Mouse (Mus musculus): ENCODE measurements around the gene 1700028J19Rik. TPM values are rescaled to one million over a fixed set of nuclear protein-coding genes. Genes with fewer than 3 reads are reported as not detected.
A peak's percentile ranks its signal among the peaks of the same experiment; 100 is the strongest.

1700028J19Rik gene
- 0.15 and 0.31 TPM in 2 replicates for total RNA-seq (2014; rRNA removed; ENCODE audit: low replicate concordance)
- polyA plus RNA-seq (2015; fragmentation: Nextera tagmentation; extraction: Ambion mirVana), result 1.2 and 1.3 TPM in 2 replicates

GRCm38 (mm10) chr7:44246055-44246983 lies at the start of gene 1700028J19Rik, which contains the start of gene 2410002F23Rik:
TSS of gene 1700028J19Rik (minus strand) at chr7:44246695.
TSS of gene 2410002F23Rik (plus strand) at chr7:44246722.
- Histone ChIP-seq H3K4me2 (ENCODE audit: low read depth, low read length) (peak within 1 kb of the TSS; percentile 88), H3K36me3 (replicated peaks; ENCODE audit: control insufficient read depth, insufficient read depth, low read length) (peaks cover 31% of the 10 kb centered on the region), H3K9ac (replicated peaks; ENCODE audit: low read depth, low read length) (peak within 1 kb of the TSS; percentile 97), H3K27me3 (ENCODE audit: control insufficient read depth, insufficient read depth, low read length) (no peaks in the 10 kb centered on the region), H3K9me3 (replicated peaks; ENCODE audit: control insufficient read depth, low read length) (no peaks in the 10 kb centered on the region), H3K4me1 (ENCODE audit: control insufficient read depth, insufficient read depth) (peaks cover 12% of the 10 kb centered on the region), H3K4me3 (ENCODE audit: low read depth, low read length) (peak within 1 kb of the TSS; percentile 72), H3K27ac (ENCODE audit: low read depth) (peak within 1 kb of the TSS; percentile 87)
- WGBS, result under 1% methylated on average over 62 of the region's 62 CpGs
- DNase-seq (ENCODE audit: low spot score) (peak; percentile 88), ATAC-seq (ENCODE audit: insufficient read depth, low read depth) (peak; percentile 91)
- TF ChIP-seq EP300 (IDR thresholded peaks at IDR 0.05; ENCODE audit: low read depth), result peak; percentile 96
- TF ChIP-seq CTCF (IDR thresholded peaks at IDR 0.05; ENCODE audit: low read depth), result no peak

- Histone ChIP-seq H3K27me3 (ENCODE audit: control insufficient read depth, insufficient read depth, low read length) (no peaks in the 10 kb centered on the region), H3K4me1 (ENCODE audit: control insufficient read depth, insufficient read depth) (no peaks in the 10 kb centered on the region), H3K4me3 (ENCODE audit: low read depth, low read length) (no peak overlapping the region), H3K27ac (ENCODE audit: low read depth) (no peak overlapping the region), H3K9ac (replicated peaks; ENCODE audit: low read depth, low read length) (no peak overlapping the region), H3K9me3 (replicated peaks; ENCODE audit: control insufficient read depth, low read length) (no peaks in the 10 kb centered on the region), H3K36me3 (replicated peaks; ENCODE audit: control insufficient read depth, insufficient read depth, low read length) (no peaks in the 10 kb centered on the region), H3K4me2 (ENCODE audit: low read depth, low read length) (no peak overlapping the region)
- WGBS, result 44% methylated on average over 4 of the region's 4 CpGs
- TF ChIP-seq EP300 (IDR thresholded peaks at IDR 0.05; ENCODE audit: low read depth) (no peak), CTCF (IDR thresholded peaks at IDR 0.05; ENCODE audit: low read depth) (no peak)
- ATAC-seq (ENCODE audit: insufficient read depth, low read depth) (no peak), DNase-seq (ENCODE audit: low spot score) (no peak)
Observed at GRCm38 (mm10) chr7:44291418-44291817, 44.9 kb upstream of the 1700028J19Rik start.

DNA sequence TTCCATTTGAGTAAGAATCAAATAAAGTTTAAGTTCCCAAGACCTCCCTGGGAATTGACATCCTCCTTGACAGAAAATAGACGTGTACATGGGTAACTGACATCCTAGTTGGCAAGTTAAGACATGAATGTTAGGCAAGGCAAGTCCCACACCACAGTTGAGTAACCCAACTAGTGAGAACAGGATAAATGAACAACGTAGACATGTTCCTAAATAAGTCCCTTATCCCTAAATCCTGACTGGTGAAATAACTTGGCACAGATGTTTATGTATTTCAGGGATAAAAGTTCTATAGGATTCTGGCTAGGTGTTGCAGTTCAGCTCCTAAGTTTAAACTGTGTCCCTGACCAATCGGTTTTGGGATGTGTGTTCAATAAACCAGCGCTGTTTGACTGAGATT lies 44.5 kb upstream of the 1700028J19Rik start:
- H3K4me3 ChIP-seq (ENCODE audit: low read depth, low read length), result no peak overlapping the region
- TF ChIP-seq EP300 (IDR thresholded peaks at IDR 0.05; ENCODE audit: low read depth) (no peak), CTCF (IDR thresholded peaks at IDR 0.05; ENCODE audit: low read depth) (no peak)

GRCm38 (mm10) chr7:44287760-44288159 lies 41.3 kb upstream of the 1700028J19Rik start:
- Histone ChIP-seq H3K9ac (replicated peaks; ENCODE audit: low read depth, low read length) (no peak overlapping the region), H3K9me3 (replicated peaks; ENCODE audit: control insufficient read depth, low read length) (no peaks in the 10 kb centered on the region), H3K36me3 (replicated peaks; ENCODE audit: control insufficient read depth, insufficient read depth, low read length) (no peaks in the 10 kb centered on the region), H3K4me2 (ENCODE audit: low read depth, low read length) (no peak overlapping the region), H3K4me1 (ENCODE audit: control insufficient read depth, insufficient read depth) (no peaks in the 10 kb centered on the region), H3K27ac (ENCODE audit: low read depth) (no peak overlapping the region), H3K4me3 (ENCODE audit: low read depth, low read length) (no peak overlapping the region), H3K27me3 (ENCODE audit: control insufficient read depth, insufficient read depth, low read length) (no peaks in the 10 kb centered on the region)
- 51% methylated on average over 7 of the region's 7 CpGs for WGBS
- DNase-seq (ENCODE audit: low spot score) (no peak), ATAC-seq (ENCODE audit: insufficient read depth, low read depth) (no peak)
- TF ChIP-seq CTCF (IDR thresholded peaks at IDR 0.05; ENCODE audit: low read depth) (no peak), EP300 (IDR thresholded peaks at IDR 0.05; ENCODE audit: low read depth) (no peak)

More for the DNA sequence above, 44.5 kb upstream of the 1700028J19Rik start:
- Histone ChIP-seq H3K4me1 (ENCODE audit: control insufficient read depth, insufficient read depth) (no peaks in the 10 kb centered on the region), H3K27ac (ENCODE audit: low read depth) (no peak overlapping the region), H3K9me3 (replicated peaks; ENCODE audit: control insufficient read depth, low read length) (no peaks in the 10 kb centered on the region), H3K9ac (replicated peaks; ENCODE audit: low read depth, low read length) (no peak overlapping the region), H3K4me2 (ENCODE audit: low read depth, low read length) (no peak overlapping the region), H3K27me3 (ENCODE audit: control insufficient read depth, insufficient read depth, low read length) (no peaks in the 10 kb centered on the region), H3K36me3 (replicated peaks; ENCODE audit: control insufficient read depth, insufficient read depth, low read length) (no peaks in the 10 kb centered on the region)
- WGBS, result 56% methylated on average over 4 of the region's 4 CpGs
- ATAC-seq (ENCODE audit: insufficient read depth, low read depth) (no peak), DNase-seq (ENCODE audit: low spot score) (no peak)

DNA sequence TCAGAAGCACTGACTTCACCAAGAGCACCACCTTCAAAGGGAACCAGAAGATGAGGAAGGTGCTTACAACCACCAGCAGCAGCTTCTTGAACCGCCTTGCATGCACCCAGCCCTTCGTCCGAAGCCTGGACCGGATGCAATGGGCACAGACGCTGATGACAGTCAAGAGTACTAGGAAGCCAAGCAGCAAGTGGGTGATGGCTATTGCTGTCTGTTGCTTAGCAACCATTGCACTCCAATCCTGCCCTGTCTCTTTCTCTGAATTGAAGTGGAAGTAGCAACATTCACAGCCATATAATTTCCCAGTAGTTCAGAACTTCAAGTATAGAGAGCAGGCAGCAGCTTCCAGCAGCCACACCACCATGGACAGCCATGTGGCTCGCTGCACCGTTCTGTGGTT lies 35.1 kb upstream of the 1700028J19Rik start:
- no peak for ATAC-seq (ENCODE audit: insufficient read depth, low read depth)
- no peak for TF ChIP-seq EP300 (IDR thresholded peaks at IDR 0.05; ENCODE audit: low read depth)
- TF ChIP-seq CTCF (IDR thresholded peaks at IDR 0.05; ENCODE audit: low read depth), result no peak

More for the DNA sequence above, 35.1 kb upstream of the 1700028J19Rik start:
- no peaks in the 10 kb centered on the region for H3K4me1 ChIP-seq (ENCODE audit: control insufficient read depth, insufficient read depth)
- no peak overlapping the region for H3K27ac ChIP-seq (ENCODE audit: low read depth)
- no peak overlapping the region for H3K4me3 ChIP-seq (ENCODE audit: low read depth, low read length)
- no peaks in the 10 kb centered on the region for H3K36me3 ChIP-seq (replicated peaks; ENCODE audit: control insufficient read depth, insufficient read depth, low read length)
- no peaks in the 10 kb centered on the region for H3K27me3 ChIP-seq (ENCODE audit: control insufficient read depth, insufficient read depth, low read length)
- DNase-seq (ENCODE audit: low spot score), result no peak
- H3K9me3 ChIP-seq (replicated peaks; ENCODE audit: control insufficient read depth, low read length), result no peaks in the 10 kb centered on the region
- H3K4me2 ChIP-seq (ENCODE audit: low read depth, low read length), result no peak overlapping the region
- no peak overlapping the region for H3K9ac ChIP-seq (replicated peaks; ENCODE audit: low read depth, low read length)
- 69% methylated on average over 7 of the region's 7 CpGs for WGBS
